Mouse (Mus musculus): ENCODE measurements at regions not wholly inside any gene's neighbourhood (a gene's known extent, or its start where the extent isn't known, plus 50 kb on each side); places are given as distances from the start of the nearest gene placed in this dataset.

DNA sequence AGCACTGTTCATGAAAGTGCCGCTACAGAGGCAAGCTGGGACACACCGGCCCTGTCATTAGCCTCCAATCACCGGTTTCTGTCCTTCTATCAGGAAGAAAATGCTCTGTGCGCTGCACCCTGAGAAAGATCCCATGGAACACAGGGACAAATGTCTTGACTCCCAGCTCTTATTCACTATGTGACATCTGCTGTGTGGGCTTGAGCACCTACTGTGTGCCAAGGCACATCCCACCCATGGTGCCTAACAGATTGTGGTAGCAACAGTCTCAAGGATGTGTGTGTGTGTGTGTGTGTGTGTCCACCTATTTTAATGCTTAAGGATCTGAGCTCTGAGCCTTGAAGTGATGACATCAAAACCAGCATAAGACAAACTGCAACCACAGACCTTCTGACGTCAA lies 113.4 kb upstream of the Tbx3 start:
- no peak for TF ChIP-seq CTCF (conservative IDR thresholded peaks at IDR 0.05; ENCODE audit: low read length)
- no peak for TF ChIP-seq POU5F1 (IDR thresholded peaks at IDR 0.05; ENCODE audit: borderline replicate concordance, low read length)
- no peak for TF ChIP-seq NANOG (IDR thresholded peaks at IDR 0.05; ENCODE audit: borderline replicate concordance, low read length)
